Mouse (Mus musculus): ENCODE measurements at regions not wholly inside any gene's neighbourhood (a gene's known extent, or its start where the extent isn't known, plus 50 kb on each side); places are given as distances from the start of the nearest gene placed in this dataset.
"Not testable (repeated sequence)": the region's sequence is repeated elsewhere in the genome, so short reads cannot be mapped to it uniquely, and the experiment has no call there.

DNA sequence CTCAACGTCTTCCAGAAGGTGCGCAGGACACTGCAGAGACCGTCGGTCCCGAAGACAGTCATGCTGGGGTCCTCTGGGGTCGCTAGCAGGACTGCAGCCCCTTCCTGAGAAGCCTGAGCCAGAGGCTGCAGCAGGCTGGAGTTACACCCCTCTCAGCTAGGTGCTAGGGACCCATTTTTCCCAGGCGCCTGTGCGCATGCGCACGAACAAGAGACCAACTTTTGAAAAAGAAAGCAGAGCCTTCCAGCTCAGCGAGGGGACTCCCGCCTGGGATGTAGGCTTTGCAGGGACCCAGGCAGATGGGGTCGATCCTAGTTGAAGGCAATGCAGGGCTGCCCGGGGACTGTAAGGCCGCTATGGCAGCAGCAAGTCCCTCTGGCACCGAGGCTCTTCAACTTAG, 104.7 kb upstream of the Atg7 start:
- peak; percentile 25 for DNase-seq

DNA sequence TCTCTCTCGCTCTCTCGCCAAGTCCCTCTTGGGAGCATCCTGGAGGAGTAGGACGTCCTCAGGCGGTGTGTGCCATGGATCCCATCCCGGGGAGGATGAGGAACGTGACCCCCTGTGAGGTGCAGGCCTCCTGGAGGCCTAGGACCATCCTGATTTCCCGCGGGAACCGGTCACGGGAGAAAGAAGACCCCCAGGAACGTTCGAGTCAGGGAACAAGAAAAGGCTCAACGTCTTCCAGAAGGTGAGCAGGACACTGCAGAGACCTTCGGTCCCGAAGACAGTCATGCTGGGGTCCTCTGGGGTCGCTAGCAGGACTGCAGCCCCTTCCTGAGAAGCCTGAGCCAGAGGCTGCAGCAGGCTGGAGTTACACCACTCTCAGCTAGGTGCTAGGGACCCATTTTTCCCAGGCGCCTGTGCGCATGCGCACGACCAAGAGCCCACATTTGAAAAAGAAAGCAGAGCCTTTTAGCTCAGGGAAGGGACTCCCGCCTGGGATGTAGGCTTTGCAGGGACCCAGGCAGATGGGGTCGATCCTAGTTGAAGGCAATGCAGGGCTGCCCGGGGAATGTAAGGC, 92.7 kb upstream of the Atg7 start:
- peak; percentile 44 for DNase-seq

DNA sequence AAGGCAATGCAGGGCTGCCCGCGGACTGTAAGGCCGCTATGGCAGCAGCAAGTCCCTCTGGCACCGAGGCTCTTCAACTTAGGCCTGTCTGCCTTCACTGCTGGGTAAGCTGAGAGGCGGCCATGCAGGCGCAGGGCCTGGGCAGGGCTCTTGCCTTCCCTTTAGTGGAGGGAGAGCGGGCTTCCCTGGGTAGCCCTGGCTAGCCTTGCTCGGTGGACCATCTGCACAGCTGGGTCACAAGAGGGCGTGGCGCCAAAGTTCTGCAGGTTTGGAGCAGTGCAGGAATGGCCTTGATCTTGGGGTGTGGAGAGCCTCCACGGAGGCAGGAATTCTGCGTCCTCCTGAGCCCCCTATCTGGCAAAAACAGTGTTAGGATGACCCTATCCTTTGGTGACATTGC, 89.8 kb upstream of the Atg7 start:
- DNase-seq = not testable (repeated sequence)

DNA sequence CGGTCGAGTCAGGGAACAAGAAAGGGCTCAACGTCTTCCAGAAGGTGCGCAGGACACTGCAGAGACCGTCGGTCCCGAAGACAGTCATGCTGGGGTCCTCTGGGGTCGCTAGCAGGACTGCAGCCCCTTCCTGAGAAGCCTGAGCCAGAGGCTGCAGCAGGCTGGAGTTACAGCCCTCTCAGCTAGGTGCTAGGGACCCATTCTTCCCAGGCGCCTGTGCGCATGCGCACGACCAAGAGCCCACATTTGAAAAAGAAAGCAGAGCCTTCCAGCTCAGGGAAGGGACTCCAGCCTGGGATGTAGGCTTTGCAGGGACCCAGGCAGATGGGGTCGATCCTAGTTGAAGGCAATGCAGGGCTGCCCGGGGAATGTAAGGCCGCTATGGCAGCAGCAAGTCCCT, 87.7 kb upstream of the Atg7 start:
- DNase-seq = peak; percentile 29

DNA sequence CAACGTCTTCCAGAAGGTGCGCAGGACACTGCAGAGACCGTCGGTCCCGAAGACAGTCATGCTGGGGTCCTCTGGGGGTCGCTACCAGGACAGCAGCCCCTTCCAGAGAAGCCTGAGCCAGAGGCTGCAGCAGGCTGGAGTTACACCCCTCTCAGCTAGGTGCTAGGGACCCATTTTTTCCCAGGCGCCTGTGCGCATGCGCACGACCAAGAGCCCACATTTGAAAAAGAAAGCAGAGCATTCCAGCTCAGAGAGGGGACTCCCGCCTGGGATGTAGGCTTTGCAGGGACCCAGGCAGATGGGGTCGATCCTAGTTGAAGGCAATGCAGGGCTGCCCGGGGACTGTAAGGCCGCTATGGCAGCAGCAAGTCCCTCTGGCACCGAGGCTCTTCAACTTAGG, 65.6 kb upstream of the Atg7 start:
- peak; percentile 67 for DNase-seq

Data from right cerebral cortex, postnatal 14 days (tissue).